Mouse (Mus musculus) adrenal gland, postnatal 4 days (tissue): Measurements from ENCODE around the gene Lyrm7. TPM values are rescaled to one million over a fixed set of nuclear protein-coding genes. Genes with fewer than 3 reads are reported as not detected.
A peak's percentile ranks its signal among the peaks of the same experiment; 100 is the strongest.

Source experiments
- DNase-seq, 2 experiments: peaks; one replicate each; pipeline ENCODE4 v3.0.0; 2021 to 2022; ENCODE audit warnings: low spot score in 2 of 2, mixed read lengths in 2 of 2
- total RNA-seq, 2 experiments: library from RNA; stranded (reverse); gene quantifications; 2 replicates each; pipeline ENCODE4 v1.2.3; 2021

The Lyrm7 gene
- total RNA-seq, 2 experiments from 2014 or later = 12.5 to 12.7 TPM

- no peak for DNase-seq
Measured at GRCm38 (mm10) chr11:54806891-54807290, 53.8 kb downstream of the Lyrm7 start.

- no peak for DNase-seq
Measured at GRCm38 (mm10) chr11:54805196-54805595, 55.5 kb downstream of the Lyrm7 start.

DNA sequence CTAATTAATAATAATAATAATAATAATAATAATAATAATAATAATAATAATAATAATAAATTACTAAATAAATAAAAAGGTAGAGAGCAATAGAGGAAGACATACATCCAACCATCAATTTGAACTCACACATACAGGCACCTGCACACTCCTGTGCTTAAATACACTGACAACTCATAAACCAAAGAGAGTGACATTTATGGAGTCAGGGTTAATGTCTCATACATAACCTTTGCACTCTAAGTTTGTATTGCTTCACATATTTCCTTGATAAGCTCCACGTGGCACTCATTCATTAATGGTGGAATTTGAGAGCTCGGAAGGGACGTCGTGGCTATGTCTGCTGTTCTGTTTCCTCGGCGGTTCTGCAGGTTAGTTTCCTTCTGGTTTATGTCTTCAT is 58.1 kb downstream of the Lyrm7 start:
- DNase-seq = no peak

- no peak for DNase-seq
Measured at GRCm38 (mm10) chr11:54801791-54802558, 58.7 kb downstream of the Lyrm7 start.

DNA sequence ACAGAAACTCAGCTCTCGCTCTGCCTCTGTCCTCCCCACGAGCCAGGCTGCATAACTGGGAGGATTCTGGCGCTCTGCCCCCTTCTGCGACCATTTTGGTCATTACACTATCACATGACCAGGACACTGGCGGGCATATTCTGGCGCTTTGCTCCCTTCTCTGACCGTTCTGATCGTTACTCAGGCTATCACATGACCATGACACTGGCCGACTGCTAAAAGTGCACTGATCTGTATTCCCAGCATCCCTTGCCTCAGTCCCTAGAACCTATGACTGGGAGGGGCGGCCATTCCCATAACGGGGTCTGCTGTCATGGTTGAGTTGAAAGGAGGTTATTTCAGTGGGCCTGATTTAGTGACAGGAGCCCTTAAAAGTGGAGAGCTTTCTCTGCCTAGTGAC is 64.2 kb downstream of the Lyrm7 start:
- DNase-seq = no peak

DNA sequence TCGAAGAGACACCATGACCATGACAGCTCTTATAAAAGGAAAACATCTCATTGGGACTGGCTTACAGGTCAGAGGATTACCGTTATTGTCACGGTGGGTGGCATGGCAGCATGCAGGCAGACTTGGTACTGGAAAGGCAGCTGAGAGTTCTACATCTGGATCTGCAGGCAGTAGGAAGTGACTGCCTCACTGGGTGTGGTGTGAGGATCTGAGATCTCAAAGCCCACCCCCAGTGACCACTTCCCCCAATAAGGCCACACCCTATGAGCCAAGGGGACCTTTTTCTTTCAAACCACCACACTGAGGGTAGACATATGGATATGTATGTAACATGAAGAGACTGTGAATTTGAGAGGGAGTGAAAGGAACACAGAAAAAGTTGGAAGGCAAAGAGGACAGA is 66.0 kb downstream of the Lyrm7 start:
- no peak for DNase-seq

DNA sequence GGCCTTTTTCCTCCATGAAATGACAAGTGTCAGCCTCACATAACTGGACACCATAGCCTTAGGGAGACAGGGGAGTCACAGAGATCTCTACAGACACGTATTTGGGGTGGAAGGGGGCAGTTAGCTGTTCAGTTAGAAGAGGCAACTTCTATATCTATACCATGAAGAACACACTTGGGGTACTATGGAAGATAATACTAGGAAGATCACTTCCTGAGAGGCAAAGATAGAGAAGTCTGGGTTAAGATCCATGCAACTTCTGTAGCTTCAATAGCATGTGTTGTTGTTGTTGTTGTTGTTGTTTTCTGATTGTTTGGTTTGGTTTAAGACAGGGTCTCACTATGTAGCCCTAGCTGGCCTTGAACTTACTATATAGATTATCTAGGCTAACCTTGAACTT is 67.5 kb downstream of the Lyrm7 start:
- no peak for DNase-seq

GRCm38 (mm10) chr11:54791458-54791857 is 69.3 kb downstream of the Lyrm7 start:
- DNase-seq = no peak

- peak; percentile 91 for DNase-seq
Measured at GRCm38 (mm10) chr11:54787488-54788474, 72.9 kb downstream of the Lyrm7 start, which contains the start of gene Cdc42se2. Gene Cdc42se2, minus strand, starts transcription at chr11:54787675.

GRCm38 (mm10) chr11:54786858-54787487 is 73.7 kb downstream of the Lyrm7 start:
- peak; percentile 15 to 30 for DNase-seq

- DNase-seq = no peak
Measured at GRCm38 (mm10) chr11:54785566-54785965, 75.2 kb downstream of the Lyrm7 start.

DNA sequence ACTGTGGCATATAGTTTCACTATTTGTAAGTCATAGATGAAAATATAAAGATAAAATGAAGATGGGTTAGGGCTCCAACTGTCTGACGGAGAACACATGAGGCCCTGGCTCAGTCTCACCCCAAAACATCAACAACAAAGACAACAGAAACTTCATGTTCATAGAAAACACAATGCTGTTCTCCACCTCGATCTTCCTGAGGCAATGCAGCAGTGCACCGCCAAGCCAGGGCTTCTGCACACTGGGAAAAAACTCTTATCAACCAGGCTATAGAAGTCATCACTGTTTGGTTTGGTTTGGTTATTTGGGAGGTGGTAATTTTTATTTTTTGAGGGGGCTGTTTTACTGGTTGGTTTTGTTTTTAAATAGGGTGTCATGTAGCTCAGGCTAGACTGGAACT is 76.3 kb downstream of the Lyrm7 start:
- no peak for DNase-seq

- no peak for DNase-seq
Measured at GRCm38 (mm10) chr11:54782253-54782652, 78.5 kb downstream of the Lyrm7 start.

DNA sequence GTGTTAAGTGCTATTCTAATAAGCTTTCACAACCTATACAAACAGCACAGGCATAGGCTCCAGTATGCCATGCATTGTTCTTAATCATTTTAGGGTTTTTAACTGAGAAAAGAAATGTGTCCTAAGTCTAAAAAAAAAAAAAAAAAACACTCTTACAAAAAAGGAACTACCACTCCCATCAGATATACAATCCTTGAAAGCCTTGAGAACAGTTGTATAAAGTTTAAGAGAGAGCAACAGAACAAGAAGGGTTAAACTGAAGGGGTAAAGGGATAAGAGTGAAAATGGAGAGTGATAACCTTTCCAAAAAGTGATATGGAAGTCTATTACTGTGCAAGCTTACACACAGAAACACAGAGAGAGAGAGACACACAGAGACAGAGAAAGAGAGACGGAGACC is 80.8 kb downstream of the Lyrm7 start:
- DNase-seq = no peak

GRCm38 (mm10) chr11:54778131-54778844 is 82.4 kb downstream of the Lyrm7 start:
- DNase-seq = no peak

- DNase-seq = no peak
Measured at GRCm38 (mm10) chr11:54777387-54778130, 83.2 kb downstream of the Lyrm7 start.
